Mouse (Mus musculus) C2C12 (cell line): ENCODE results near the gene Jup. TPM values are rescaled to one million over a fixed set of nuclear protein-coding genes. Genes with fewer than 3 reads are reported as not detected.
"Not testable (repeated sequence)": the region's sequence is repeated elsewhere in the genome, so short reads cannot be mapped to it uniquely, and the experiment has no call there.

ENCODE experiments used
- H3K27me3 ChIP-seq: one replicate; pipeline ENCODE4 v1.6.1; 2011; ENCODE audit not compliant: control insufficient read depth, insufficient read depth, insufficient read length
- H3K36me3 ChIP-seq: one replicate; pipeline ENCODE4 v1.6.1; 2011; ENCODE audit not compliant: control insufficient read depth, insufficient read depth
- H3K4me3 ChIP-seq: one replicate; pipeline ENCODE4 v1.5.1; 2011; ENCODE audit warnings: mild to moderate bottlenecking, control low read depth; ENCODE audit not compliant: poor library complexity, insufficient read depth, severe bottlenecking
- H3K79me2 ChIP-seq: one replicate; pipeline ENCODE4 v1.6.1; 2011; ENCODE audit not compliant: control insufficient read depth, insufficient read depth
- H3K79me3 ChIP-seq: one replicate; pipeline ENCODE4 v1.6.1; 2011; ENCODE audit warnings: low read depth, control low read depth
- H3ac ChIP-seq: one replicate; pipeline ENCODE3; 2011; ENCODE audit warnings: low read depth; ENCODE audit not compliant: control insufficient read depth, insufficient read length
- CEBPB ChIP-seq: IDR thresholded peaks from one replicate; pipeline ENCODE4 v1.6.1; 2011; ENCODE audit warnings: low read depth, mild to moderate bottlenecking, control low read depth, moderate library complexity
- CTCF ChIP-seq: IDR thresholded peaks from one replicate; pipeline ENCODE4 v1.5.1; 2011; ENCODE audit not compliant: control insufficient read depth, insufficient read depth, insufficient read length
- FOSL1 ChIP-seq: IDR thresholded peaks from one replicate; pipeline ENCODE4 v1.8.0; 2011; ENCODE audit warnings: mild to moderate bottlenecking, low read length; ENCODE audit not compliant: poor library complexity, insufficient read depth, severe bottlenecking
- MAX ChIP-seq: IDR thresholded peaks from one replicate; pipeline ENCODE4 v1.6.1; 2011; ENCODE audit warnings: mild to moderate bottlenecking, control low read depth
- MYOD1 ChIP-seq: IDR thresholded peaks from one replicate; pipeline ENCODE4 v1.6.1; 2011; ENCODE audit warnings: low read depth; ENCODE audit not compliant: control insufficient read depth, insufficient read length
- MYOG ChIP-seq: IDR thresholded peaks from one replicate; pipeline ENCODE4 v1.6.1; 2011; ENCODE audit not compliant: control insufficient read depth, insufficient read length; ENCODE audit errors: extremely low read depth
- USF1 ChIP-seq: IDR thresholded peaks from one replicate; pipeline ENCODE4 v1.6.1; 2011; ENCODE audit warnings: low read depth, mild to moderate bottlenecking, control low read depth, moderate library complexity
- polyA plus RNA-seq: library from polyadenylated mRNA; unstranded; fragments of >200 nt; fragmentation: generic; extraction: Trizol; gene quantifications from one replicate; pipeline ENCODE4 v1.2.1, GENCODE M21; 2012; ENCODE audit warnings: missing spikeins

Jup gene
- polyA plus RNA-seq, 1 experiment, result 127 TPM

- H3K36me3 ChIP-seq, result no peaks in the 10 kb centered on the region
- no peaks in the 10 kb centered on the region for H3K79me3 ChIP-seq
- H3K4me3 ChIP-seq, result no peak overlapping the region
- H3K79me2 ChIP-seq, result no peaks in the 10 kb centered on the region
- peaks cover 21% of the 10 kb centered on the region for H3K27me3 ChIP-seq
- H3ac ChIP-seq, result no peak overlapping the region
- TF ChIP-seq CTCF (peak; percentile 9), MYOG (no peak)
Observed at GRCm38 (mm10) chr11:100352076-100352857, 45.3 kb downstream of the Jup start.

GRCm38 (mm10) chr11:100344269-100344668 is 53.3 kb downstream of the Jup start:
- Histone ChIP-seq H3ac (no peak overlapping the region), H3K36me3 (no peaks in the 10 kb centered on the region), H3K79me2 (no peaks in the 10 kb centered on the region), H3K4me3 (no peak overlapping the region), H3K79me3 (no peaks in the 10 kb centered on the region), H3K27me3 (peaks cover 11% of the 10 kb centered on the region)
- TF ChIP-seq FOSL1, result no peak
- TF ChIP-seq CEBPB, result no peak
- TF ChIP-seq CTCF, result no peak
- TF ChIP-seq MYOG, result no peak
- TF ChIP-seq MYOD1, result no peak
- no peak for TF ChIP-seq USF1

GRCm38 (mm10) chr11:100335731-100336130 is 61.8 kb downstream of the Jup start:
- Histone ChIP-seq H3K4me3 (no peak overlapping the region), H3K27me3 (peaks cover 3% of the 10 kb centered on the region), H3K36me3 (no peaks in the 10 kb centered on the region), H3K79me2 (no peaks in the 10 kb centered on the region), H3K79me3 (no peaks in the 10 kb centered on the region), H3ac (no peak overlapping the region)
- TF ChIP-seq CTCF (no peak), FOSL1 (no peak), MYOD1 (no peak), CEBPB (no peak), USF1 (no peak), MYOG (no peak), MAX (no peak)

- H3K27me3 ChIP-seq, result no peaks in the 10 kb centered on the region
- no peak for TF ChIP-seq MYOD1
- no peak for TF ChIP-seq MAX
- no peak for TF ChIP-seq USF1
- TF ChIP-seq MYOG, result no peak
- no peak for TF ChIP-seq FOSL1
- TF ChIP-seq CTCF, result no peak
- TF ChIP-seq CEBPB, result no peak
- no peak within 1 kb of the TSS for H3K4me3 ChIP-seq
Observed at GRCm38 (mm10) chr11:100333944-100334457, 63.6 kb downstream of the Jup start, which contains the start of gene Gast. Gene Gast (plus strand): TSS chr11:100334407.

GRCm38 (mm10) chr11:100332766-100333515 is 64.6 kb downstream of the Jup start:
- Histone ChIP-seq H3K4me3 (no peak overlapping the region), H3K36me3 (no peaks in the 10 kb centered on the region), H3K79me3 (no peaks in the 10 kb centered on the region), H3K79me2 (no peaks in the 10 kb centered on the region), H3K27me3 (no peaks in the 10 kb centered on the region), H3ac (no peak overlapping the region)
- TF ChIP-seq CEBPB, result no peak
- no peak for TF ChIP-seq MYOG
- no peak for TF ChIP-seq MAX
- no peak for TF ChIP-seq CTCF
- TF ChIP-seq FOSL1, result no peak
- no peak for TF ChIP-seq USF1
- no peak for TF ChIP-seq MYOD1

More at GRCm38 (mm10) chr11:100333944-100334457, 63.6 kb downstream of the Jup start, which contains the start of gene Gast:
- no peak within 1 kb of the TSS for H3ac ChIP-seq
- H3K79me2 ChIP-seq, result no peaks in the 10 kb centered on the region
- H3K36me3 ChIP-seq, result no peaks in the 10 kb centered on the region
- no peaks in the 10 kb centered on the region for H3K79me3 ChIP-seq

- not testable (repeated sequence) for H3K4me3 ChIP-seq, H3K79me2 ChIP-seq, H3ac ChIP-seq, H3K36me3 ChIP-seq, H3K27me3 ChIP-seq, H3K79me3 ChIP-seq
Observed at GRCm38 (mm10) chr11:100330816-100331375, 66.7 kb downstream of the Jup start.
